Mouse (Mus musculus): Measurements from ENCODE around the gene BC030867. TPM values are rescaled to one million over a fixed set of nuclear protein-coding genes. Genes with fewer than 3 reads are reported as not detected.
A peak's percentile ranks its signal among the peaks of the same experiment; 100 is the strongest.

BC030867 gene
- polyA plus RNA-seq, 1 experiment: 31.8 TPM

DNA sequence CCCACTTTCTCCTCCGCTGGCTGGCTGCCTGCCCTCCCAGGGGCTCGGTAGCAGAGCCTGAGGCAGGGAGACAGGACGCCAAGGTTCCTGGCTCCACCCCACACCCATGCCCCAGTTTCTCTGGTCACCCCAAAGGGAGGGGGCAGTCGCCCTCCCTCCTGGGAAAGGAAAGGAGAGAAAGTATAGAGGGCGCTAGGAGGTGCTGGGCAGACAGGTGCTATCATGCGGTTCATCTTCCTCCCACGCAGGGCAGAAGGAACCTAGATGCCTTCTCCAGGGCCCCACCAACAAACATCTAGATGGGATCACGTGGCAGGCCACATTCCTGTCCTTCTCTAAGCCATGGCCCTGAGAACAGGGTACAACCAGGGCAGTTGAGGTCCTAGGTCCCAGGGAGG lies 26.7 kb upstream of the BC030867 start:
- peaks cover 15% of the 10 kb centered on the region for H3K4me1 ChIP-seq (ENCODE audit: control insufficient read depth, insufficient read depth, low read length)
- H3K27ac ChIP-seq (ENCODE audit: control insufficient read depth, insufficient read depth, low read depth, low read length): no peak overlapping the region
- no peak overlapping the region for H3K4me3 ChIP-seq (ENCODE audit: control insufficient read depth, low read depth, low read length)
- H3K36me3 ChIP-seq (ENCODE audit: control insufficient read depth, insufficient read depth, low read length): no peaks in the 10 kb centered on the region
- no peaks in the 10 kb centered on the region for H3K27me3 ChIP-seq (ENCODE audit: control insufficient read depth, insufficient read depth, low read length)
- no peak for TF ChIP-seq POLR2A (IDR thresholded peaks at IDR 0.05; ENCODE audit: control insufficient read depth, low read depth, low read length)
- no peak for TF ChIP-seq CTCF (IDR thresholded peaks at IDR 0.05; ENCODE audit: control insufficient read depth, insufficient read depth, insufficient replicate concordance, low read depth, low read length)

DNA sequence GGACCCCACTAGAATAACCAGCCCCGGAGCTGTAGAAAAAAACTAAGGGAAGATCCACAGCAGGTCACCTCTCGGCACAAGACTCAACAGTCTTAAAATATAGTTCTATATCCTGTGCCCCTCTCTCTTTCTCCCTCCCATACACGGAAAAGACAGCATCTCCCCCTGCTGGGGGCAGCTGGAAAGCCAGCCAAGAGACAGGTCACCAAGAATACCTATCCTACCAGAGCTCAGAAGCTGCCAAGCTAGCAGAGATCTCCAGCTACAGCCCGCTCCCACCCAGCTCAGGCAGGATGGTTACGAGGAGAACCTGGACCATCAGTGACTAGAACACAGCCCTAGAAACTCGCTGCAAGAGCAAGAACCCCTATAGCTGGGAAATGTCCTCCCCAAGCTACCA lies 25.5 kb upstream of the BC030867 start:
- TF ChIP-seq POLR2A (IDR thresholded peaks at IDR 0.05; ENCODE audit: control insufficient read depth, low read depth, low read length) (no peak), CTCF (IDR thresholded peaks at IDR 0.05; ENCODE audit: control insufficient read depth, insufficient read depth, insufficient replicate concordance, low read depth, low read length) (peak; percentile 28; the same call in 1 of the 2 replicates)
- H3K4me3 ChIP-seq (ENCODE audit: control insufficient read depth, low read depth, low read length): no peak overlapping the region
- H3K27me3 ChIP-seq (ENCODE audit: control insufficient read depth, insufficient read depth, low read length): no peaks in the 10 kb centered on the region
- no peak overlapping the region for H3K27ac ChIP-seq (ENCODE audit: control insufficient read depth, insufficient read depth, low read depth, low read length)
- H3K4me1 ChIP-seq (ENCODE audit: control insufficient read depth, insufficient read depth, low read length): peaks cover 15% of the 10 kb centered on the region
- H3K36me3 ChIP-seq (ENCODE audit: control insufficient read depth, insufficient read depth, low read length): no peaks in the 10 kb centered on the region

GRCm38 (mm10) chr11:102224686-102225085 lies 24.0 kb upstream of the BC030867 start:
- Histone ChIP-seq H3K4me1 (ENCODE audit: control insufficient read depth, insufficient read depth, low read length) (peaks cover 13% of the 10 kb centered on the region), H3K27me3 (ENCODE audit: control insufficient read depth, insufficient read depth, low read length) (no peaks in the 10 kb centered on the region), H3K27ac (ENCODE audit: control insufficient read depth, insufficient read depth, low read depth, low read length) (no peak overlapping the region), H3K36me3 (ENCODE audit: control insufficient read depth, insufficient read depth, low read length) (no peaks in the 10 kb centered on the region), H3K4me3 (ENCODE audit: control insufficient read depth, low read depth, low read length) (no peak overlapping the region)
- TF ChIP-seq POLR2A (IDR thresholded peaks at IDR 0.05; ENCODE audit: control insufficient read depth, low read depth, low read length) (no peak), CTCF (IDR thresholded peaks at IDR 0.05; ENCODE audit: control insufficient read depth, insufficient read depth, insufficient replicate concordance, low read depth, low read length) (no peak)

DNA sequence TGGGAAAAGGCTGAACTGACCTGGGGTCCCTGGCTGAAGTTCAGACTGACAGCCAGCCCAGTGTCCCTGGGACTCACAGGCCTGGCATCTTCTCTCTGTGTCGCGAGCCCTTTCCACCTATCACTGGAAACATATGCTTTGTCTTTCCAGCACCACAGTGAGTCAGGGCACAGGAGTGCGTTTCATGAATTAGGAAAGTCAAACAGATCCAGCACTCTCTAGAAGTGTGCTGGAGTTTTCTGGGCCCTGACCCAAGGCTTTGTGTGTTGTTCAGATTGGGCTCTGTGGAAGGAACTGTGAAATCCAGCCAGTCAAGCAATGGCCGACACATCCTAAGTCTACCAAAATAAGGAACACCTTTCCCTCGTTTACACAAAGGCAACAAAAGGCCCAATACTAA lies 23.5 kb upstream of the BC030867 start:
- Histone ChIP-seq H3K27ac (ENCODE audit: control insufficient read depth, insufficient read depth, low read depth, low read length) (no peak overlapping the region), H3K27me3 (ENCODE audit: control insufficient read depth, insufficient read depth, low read length) (no peaks in the 10 kb centered on the region), H3K4me1 (ENCODE audit: control insufficient read depth, insufficient read depth, low read length) (peaks cover 12% of the 10 kb centered on the region), H3K4me3 (ENCODE audit: control insufficient read depth, low read depth, low read length) (no peak overlapping the region), H3K36me3 (ENCODE audit: control insufficient read depth, insufficient read depth, low read length) (no peaks in the 10 kb centered on the region)
- TF ChIP-seq CTCF (IDR thresholded peaks at IDR 0.05; ENCODE audit: control insufficient read depth, insufficient read depth, insufficient replicate concordance, low read depth, low read length): no peak
- no peak for TF ChIP-seq POLR2A (IDR thresholded peaks at IDR 0.05; ENCODE audit: control insufficient read depth, low read depth, low read length)

- H3K4me1 ChIP-seq (ENCODE audit: control insufficient read depth, insufficient read depth, low read length): peaks cover 12% of the 10 kb centered on the region
- no peaks in the 10 kb centered on the region for H3K27me3 ChIP-seq (ENCODE audit: control insufficient read depth, insufficient read depth, low read length)
- H3K27ac ChIP-seq (ENCODE audit: control insufficient read depth, insufficient read depth, low read depth, low read length): no peak overlapping the region
- no peak overlapping the region for H3K4me3 ChIP-seq (ENCODE audit: control insufficient read depth, low read depth, low read length)
- no peaks in the 10 kb centered on the region for H3K36me3 ChIP-seq (ENCODE audit: control insufficient read depth, insufficient read depth, low read length)
- no peak for TF ChIP-seq POLR2A (IDR thresholded peaks at IDR 0.05; ENCODE audit: control insufficient read depth, low read depth, low read length)
- TF ChIP-seq CTCF (IDR thresholded peaks at IDR 0.05; ENCODE audit: control insufficient read depth, insufficient read depth, insufficient replicate concordance, low read depth, low read length): no peak
Measured at GRCm38 (mm10) chr11:102226067-102226978, 22.4 kb upstream of the BC030867 start.

GRCm38 (mm10) chr11:102227270-102228190 lies 21.2 kb upstream of the BC030867 start:
- TF ChIP-seq CTCF (IDR thresholded peaks at IDR 0.05; ENCODE audit: control insufficient read depth, insufficient read depth, insufficient replicate concordance, low read depth, low read length) (no peak), POLR2A (IDR thresholded peaks at IDR 0.05; ENCODE audit: control insufficient read depth, low read depth, low read length) (no peak)
- no peak overlapping the region for H3K4me3 ChIP-seq (ENCODE audit: control insufficient read depth, low read depth, low read length)
- H3K4me1 ChIP-seq (ENCODE audit: control insufficient read depth, insufficient read depth, low read length): peaks cover 10% of the 10 kb centered on the region
- no peaks in the 10 kb centered on the region for H3K27me3 ChIP-seq (ENCODE audit: control insufficient read depth, insufficient read depth, low read length)
- H3K36me3 ChIP-seq (ENCODE audit: control insufficient read depth, insufficient read depth, low read length): no peaks in the 10 kb centered on the region
- no peak overlapping the region for H3K27ac ChIP-seq (ENCODE audit: control insufficient read depth, insufficient read depth, low read depth, low read length)

DNA sequence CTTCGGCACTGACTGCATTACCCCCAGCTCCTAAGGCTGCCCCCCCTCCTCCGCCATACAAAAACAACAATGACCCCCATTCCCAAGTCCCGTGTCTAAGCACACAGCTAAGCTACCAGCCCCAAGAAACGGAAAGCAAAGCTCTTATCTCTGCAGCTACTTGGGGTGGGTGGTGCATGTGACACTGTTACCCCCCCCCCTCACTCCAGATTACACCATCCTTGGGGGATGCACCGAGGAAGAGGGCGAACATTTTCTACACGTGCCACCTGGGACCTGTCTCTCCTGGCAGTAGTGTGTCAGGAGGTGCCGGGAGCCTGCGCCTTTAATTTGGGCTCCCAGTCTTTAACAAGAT lies 20.5 kb upstream of the BC030867 start:
- Histone ChIP-seq H3K36me3 (ENCODE audit: control insufficient read depth, insufficient read depth, low read length) (no peaks in the 10 kb centered on the region), H3K27ac (ENCODE audit: control insufficient read depth, insufficient read depth, low read depth, low read length) (no peak overlapping the region), H3K27me3 (ENCODE audit: control insufficient read depth, insufficient read depth, low read length) (no peaks in the 10 kb centered on the region), H3K4me3 (ENCODE audit: control insufficient read depth, low read depth, low read length) (no peak overlapping the region), H3K4me1 (ENCODE audit: control insufficient read depth, insufficient read depth, low read length) (peaks cover 10% of the 10 kb centered on the region)
- TF ChIP-seq CTCF (IDR thresholded peaks at IDR 0.05; ENCODE audit: control insufficient read depth, insufficient read depth, insufficient replicate concordance, low read depth, low read length): no peak
- TF ChIP-seq POLR2A (IDR thresholded peaks at IDR 0.05; ENCODE audit: control insufficient read depth, low read depth, low read length): no peak

Data from testis, adult 2 months (tissue).